Mouse (Mus musculus): Measurements from ENCODE around the gene Aars.

DNA sequence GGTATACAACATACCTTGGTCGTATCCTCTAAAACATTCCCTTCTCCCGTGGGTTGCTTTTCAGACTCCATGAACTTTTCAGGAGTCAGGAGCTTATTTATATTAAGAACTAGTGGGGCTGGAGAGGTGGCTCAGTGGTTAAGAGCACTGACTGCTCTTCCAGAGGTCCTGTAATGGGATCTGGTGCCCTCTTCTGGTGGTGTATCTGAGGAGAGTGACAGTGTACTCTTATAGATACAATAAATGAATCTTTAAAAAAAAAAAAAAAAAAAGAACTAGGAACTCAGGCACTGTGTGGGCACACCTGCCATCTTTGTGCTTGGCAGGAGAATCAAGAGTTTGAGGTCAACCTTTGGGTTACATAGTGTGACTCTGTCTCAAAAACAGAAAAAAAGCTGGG, 15.8 kb downstream of the Aars start:
- TF ChIP-seq CTCF (IDR thresholded peaks at IDR 0.05; ENCODE audit: extremely low read depth, insufficient read depth, low read length) (no peak), POLR2A (IDR thresholded peaks at IDR 0.05; ENCODE audit: extremely low read depth, insufficient read depth, low read length) (no peak)
